Mouse (Mus musculus): ENCODE results near the gene Fbn1.

- TF ChIP-seq CTCF (conservative IDR thresholded peaks at IDR 0.05; ENCODE audit: insufficient read depth, insufficient read length, low read depth, low read length) (no peak), POLR2A (IDR thresholded peaks at IDR 0.05; ENCODE audit: low read depth, low read length) (no peak)
Measured at GRCm38 (mm10) chr2:125302625-125302924, 205.2 kb downstream of the Fbn1 start.
